Mouse (Mus musculus): Measurements from ENCODE around the gene Vangl1.

The Vangl1 gene

DNA sequence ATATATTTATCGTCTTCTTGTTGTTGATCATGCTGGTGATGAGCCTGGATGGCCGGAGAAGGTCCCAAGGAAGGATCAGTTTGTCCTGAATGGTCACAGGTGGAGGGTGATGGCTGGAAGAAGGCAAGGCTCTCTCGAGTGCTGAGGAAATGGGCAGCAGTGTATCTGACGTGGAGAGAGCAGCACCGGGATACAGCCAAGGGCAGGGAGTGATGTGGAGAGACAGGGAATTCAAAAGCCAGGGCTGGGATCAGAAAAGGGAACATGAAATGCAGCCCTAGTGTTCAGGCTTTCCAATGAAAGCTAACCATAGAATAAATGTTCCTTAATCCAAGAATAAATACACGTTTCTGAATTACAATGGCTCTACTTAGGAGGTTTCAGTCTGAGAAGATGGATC, 4.4 kb upstream of the Vangl1 start:
- no peak for TF ChIP-seq GATA4 (IDR thresholded peaks at IDR 0.05; ENCODE audit: insufficient replicate concordance, low read length)

DNA sequence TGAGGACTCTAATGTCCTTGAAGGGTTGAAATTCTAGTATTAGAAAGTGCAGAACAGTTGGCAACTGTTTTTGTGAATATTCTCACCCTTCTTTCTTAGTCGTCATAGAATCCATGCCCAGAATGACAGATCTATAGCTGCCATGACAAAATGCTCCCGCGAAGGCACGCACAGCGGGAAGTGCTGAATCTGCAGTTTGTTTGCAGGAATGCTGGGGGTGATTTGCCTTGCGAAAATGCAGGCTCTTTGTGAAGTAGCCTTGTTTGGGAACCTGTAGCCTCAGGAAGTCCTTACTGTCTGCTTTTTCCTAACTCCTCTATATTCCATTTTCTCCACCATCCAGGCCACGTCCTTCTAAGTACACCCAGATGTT, 951 bp upstream of the Vangl1 start:
- TF ChIP-seq GATA4 (IDR thresholded peaks at IDR 0.05; ENCODE audit: insufficient replicate concordance, low read length): no peak

DNA sequence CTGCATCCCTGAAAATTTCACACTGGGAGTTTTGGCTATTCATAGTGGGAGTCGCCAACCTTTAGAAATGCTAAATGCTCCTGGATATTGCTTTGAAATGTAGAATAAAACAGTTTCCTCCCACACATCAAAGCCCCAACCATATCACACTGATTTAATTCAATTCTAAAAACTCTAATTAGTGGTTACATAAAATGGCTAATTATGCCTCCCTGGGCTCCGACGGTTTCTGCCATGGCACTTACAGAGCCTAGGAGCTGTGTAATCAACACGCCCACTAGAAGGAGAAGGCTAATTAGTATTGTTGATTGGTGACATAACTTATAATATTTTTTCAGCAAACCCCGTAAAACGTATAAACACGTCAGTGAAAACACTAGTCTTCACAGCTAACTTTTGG, 1.4 kb downstream of the Vangl1 start:
- no peak for TF ChIP-seq GATA4 (IDR thresholded peaks at IDR 0.05; ENCODE audit: insufficient replicate concordance, low read length)

DNA sequence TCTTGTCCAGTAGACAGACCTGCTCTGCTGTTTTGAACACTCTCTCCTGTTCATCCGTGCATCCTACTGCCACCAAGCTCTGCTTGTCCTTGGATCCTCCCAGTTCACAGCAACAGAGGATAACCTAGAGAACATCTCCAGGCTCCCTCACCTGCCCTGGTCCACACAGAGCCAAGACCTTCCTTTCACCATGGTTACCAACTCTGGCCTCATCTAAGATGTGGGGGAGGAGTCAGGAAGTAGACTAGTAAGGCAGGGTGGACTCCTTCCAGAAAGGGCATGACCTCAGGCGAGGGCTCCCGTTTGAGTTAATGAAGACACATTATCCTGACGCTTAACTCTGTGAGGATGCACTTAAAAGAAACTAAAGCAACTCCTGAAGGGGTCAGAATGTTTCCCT, 4.5 kb downstream of the Vangl1 start:
- no peak for TF ChIP-seq GATA4 (IDR thresholded peaks at IDR 0.05; ENCODE audit: insufficient replicate concordance, low read length)

DNA sequence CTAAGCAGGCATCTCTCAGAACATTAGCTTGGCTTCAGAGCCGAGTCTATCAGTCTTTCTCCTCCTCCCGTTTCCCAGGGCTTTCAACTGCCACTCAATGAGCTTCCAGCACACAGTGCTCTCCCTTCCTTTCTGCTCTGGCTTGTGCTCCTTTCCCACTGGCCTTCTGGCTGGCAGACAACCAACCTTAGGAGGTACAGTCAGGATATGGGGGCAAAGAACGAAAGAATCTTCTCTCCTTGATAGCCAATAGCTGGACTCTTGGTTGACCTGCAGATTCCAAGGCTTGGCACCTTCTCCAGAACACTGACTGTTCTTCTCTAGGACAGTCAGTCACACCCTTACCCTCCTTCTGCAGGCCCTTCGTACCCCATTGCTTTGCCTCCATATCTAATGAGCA, 5.3 kb downstream of the Vangl1 start:
- no peak for TF ChIP-seq GATA4 (IDR thresholded peaks at IDR 0.05; ENCODE audit: insufficient replicate concordance, low read length)

DNA sequence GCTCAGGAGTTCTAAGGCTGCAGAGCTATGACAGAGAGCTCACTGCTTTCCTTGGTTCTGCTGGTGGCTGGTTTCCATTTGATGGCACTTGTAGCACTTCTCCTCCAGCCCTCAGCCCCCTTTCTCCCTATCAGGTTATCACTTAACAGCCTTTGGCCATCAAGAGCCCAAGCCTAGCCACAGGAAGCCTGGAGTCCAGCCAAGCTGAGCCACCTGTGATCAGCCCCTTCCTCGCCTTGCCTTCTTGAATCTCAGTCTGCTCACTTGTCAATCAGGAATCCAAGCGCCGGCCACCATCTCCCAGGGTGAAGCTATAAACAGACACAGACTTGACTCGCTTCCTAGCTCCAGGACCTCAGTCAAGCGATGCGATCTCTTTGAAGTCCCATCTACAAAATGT, 6.0 kb downstream of the Vangl1 start:
- no peak for TF ChIP-seq GATA4 (IDR thresholded peaks at IDR 0.05; ENCODE audit: insufficient replicate concordance, low read length)

DNA sequence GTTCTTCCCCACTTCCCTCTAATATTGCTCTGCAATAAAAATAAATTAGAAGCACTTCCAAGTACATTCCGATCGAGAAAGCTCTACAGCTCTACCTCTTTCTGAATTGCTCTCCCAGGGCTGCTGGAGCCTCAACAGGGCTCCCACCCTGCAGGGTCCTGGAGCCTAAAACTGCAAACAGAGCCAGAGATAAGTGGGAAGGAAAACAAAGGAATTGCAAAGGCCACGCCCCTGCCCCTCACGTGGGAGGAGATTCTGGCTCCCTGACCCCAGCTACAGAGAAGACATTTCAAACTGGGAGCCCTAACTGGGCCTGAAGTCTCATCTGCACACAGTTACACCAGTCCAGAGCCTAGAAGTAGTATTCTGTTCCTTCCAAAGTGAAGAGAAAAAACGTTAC, 6.7 kb downstream of the Vangl1 start:
- TF ChIP-seq GATA4 (IDR thresholded peaks at IDR 0.05; ENCODE audit: insufficient replicate concordance, low read length): no peak

DNA sequence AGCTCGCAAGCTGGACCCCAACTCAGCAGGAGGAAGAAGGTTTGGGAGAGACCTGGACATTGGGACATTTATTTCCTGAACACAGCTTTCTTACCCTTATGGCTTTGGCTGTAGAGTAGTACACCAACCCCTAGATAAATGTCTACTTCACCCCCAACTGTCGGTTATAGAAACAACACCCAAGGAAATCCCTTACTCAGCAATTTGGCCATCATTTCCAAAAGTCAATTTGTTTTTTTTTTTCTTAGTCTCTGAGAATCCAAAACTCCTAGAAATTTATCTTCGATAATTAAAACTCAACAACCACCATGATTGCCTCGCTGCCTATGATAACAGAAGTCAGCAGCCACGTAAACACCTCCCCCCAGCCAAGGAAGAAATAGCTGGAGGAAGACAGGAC, 7.3 kb downstream of the Vangl1 start:
- TF ChIP-seq GATA4 (IDR thresholded peaks at IDR 0.05; ENCODE audit: insufficient replicate concordance, low read length): no peak

DNA sequence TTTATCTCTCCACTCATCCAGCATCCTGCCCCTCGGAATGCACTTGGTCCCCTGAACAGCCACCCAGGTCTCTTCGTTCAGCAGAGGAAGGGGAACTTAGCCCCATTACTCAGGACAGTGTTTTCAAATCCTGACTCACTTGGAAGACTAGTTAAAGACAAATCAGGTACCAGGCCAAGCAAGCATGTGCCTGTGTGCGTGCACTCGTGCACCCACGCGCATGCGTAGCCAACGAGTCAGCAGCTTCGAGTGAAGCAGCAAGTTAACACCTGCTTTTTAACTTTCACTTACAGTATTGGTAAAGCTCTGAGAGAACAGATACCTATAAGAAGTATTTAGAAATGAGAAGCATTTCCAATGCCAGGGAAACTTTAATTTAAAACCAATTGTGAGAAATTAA, 8.3 kb downstream of the Vangl1 start:
- no peak for TF ChIP-seq GATA4 (IDR thresholded peaks at IDR 0.05; ENCODE audit: insufficient replicate concordance, low read length)

DNA sequence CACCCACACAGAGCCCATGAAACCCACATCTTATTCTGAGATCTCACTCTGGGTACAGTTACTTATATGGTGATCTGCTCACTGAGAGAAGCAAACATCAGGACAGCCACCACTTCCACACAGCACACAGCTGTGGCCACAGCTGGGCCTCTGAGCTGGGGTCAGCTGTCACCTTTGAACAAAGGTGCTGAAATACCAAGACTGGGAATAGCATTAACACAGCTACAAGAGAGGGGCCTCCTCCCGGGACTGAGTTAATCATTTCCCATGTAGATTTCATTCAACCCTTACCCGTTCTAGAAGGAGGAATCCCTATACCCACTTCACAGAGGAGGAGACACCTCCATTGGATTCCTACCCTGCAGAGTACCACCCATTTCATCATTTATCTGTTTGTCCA, 8.7 kb downstream of the Vangl1 start:
- TF ChIP-seq GATA4 (IDR thresholded peaks at IDR 0.05; ENCODE audit: insufficient replicate concordance, low read length): no peak

DNA sequence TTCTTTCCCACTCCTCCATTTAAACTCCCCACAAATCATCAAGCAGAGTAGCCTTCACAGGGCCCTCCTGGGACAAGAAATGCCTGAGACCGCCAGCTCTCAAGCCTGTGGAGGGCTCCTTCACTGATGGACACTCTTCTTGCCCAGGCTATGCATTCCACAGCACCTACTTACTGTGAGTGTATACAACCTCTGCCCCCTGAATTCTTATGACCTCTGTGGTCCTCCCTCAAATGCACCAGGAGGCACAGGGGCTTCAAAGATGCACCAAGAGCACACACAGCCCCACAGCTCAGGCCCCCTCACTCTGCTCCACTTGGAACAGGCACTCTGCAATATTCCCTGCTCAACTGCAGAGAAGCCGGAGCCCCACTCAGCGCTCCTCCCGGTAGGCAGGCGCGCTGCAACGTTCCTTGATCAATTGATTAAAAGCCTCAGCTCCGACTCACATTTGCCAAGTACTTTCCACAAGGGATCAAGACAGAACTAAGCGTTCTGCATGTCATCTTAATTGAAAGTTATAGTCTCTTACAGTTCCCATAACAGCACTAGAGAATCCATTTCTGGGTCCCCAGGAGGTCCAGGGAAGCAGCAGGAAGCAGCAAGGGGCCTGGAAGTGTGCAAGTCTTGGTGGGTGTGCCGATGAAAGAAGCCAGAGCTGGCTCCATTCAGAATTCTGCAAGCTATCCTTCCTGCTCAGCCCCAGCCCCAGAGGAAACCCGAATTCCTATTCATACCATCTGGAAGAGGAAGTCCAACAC, 10.0 kb downstream of the Vangl1 start:
- no peak for TF ChIP-seq GATA4 (IDR thresholded peaks at IDR 0.05; ENCODE audit: insufficient replicate concordance, low read length)

DNA sequence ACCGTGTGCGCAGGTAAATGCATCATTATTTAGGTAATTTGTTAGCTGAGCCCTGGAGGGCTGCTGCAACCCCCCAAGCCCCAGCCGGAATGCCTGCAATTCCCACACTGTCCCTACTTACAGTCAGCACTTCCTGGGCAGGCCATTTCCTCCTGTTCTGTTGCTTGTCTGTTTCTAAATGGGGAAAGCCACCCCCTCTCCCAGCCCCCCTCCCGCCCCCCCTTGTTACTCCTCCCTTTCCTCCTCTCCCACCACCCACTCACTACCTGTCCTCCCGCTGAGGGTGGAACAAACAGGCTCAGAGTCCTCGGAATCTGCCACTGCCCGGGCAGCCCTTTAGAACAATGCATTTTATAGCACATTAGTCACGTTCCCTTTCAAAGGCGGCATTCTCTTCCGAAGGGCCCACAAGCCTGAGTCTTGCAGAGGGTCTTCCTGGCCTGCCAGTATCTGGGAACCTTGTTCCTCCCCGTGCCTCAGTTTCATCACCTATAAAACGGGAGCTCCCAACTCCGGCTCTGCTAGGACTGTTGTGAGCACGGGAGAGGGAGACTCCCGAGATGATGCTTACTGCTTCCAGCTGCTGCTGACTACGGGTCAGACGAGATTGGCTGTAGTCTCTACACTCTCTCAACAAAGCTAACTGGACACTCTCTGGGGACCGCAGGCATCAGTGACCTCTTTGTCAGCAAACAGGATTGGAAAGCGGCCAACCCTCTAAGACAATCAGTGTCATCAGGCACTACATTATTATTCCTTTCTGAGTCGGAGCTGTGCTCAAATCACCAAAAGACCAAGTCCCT, 10.8 kb downstream of the Vangl1 start:
- TF ChIP-seq GATA4 (IDR thresholded peaks at IDR 0.05; ENCODE audit: insufficient replicate concordance, low read length): peak; percentile 35; the same call in 1 of the 2 replicates

DNA sequence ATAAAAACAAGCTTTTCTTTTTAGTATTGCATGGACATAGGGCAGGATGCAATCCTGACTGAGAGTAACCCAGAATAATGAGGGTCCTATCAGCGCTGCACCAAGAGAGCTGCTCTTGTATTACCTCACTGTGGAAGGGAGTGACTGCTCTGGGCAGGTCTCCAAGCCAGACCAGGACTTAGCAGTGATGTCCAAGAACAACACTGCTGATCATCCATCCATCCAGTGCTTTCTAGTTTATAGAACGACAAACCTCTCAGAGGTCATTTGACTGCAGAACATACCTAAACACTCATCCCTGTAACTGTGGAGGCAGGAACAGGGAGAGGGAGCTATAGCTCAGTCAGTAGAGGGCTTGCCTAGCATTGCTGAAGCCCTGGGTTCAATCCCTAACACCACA, 11.9 kb downstream of the Vangl1 start:
- no peak for TF ChIP-seq GATA4 (IDR thresholded peaks at IDR 0.05; ENCODE audit: insufficient replicate concordance, low read length)

DNA sequence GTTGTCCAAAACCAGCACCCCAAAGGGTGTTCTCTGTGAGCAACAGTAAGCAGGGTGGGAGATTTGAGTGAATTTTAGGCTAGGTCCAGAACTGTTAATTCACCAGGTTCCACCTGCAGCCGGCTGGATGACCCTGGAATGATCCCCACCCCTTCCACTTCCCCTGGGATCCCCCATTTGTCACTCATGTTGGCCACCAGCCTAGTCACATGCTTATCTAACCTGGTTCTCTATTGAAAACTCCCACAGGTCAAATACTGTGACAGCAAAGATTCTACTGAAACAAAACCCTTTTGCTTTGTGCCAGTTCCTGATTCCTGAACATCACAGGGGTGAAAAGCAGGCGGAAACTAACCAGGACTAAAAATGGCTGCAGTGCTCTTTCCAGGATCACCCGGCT, 12.9 kb downstream of the Vangl1 start:
- no peak for TF ChIP-seq GATA4 (IDR thresholded peaks at IDR 0.05; ENCODE audit: insufficient replicate concordance, low read length)

DNA sequence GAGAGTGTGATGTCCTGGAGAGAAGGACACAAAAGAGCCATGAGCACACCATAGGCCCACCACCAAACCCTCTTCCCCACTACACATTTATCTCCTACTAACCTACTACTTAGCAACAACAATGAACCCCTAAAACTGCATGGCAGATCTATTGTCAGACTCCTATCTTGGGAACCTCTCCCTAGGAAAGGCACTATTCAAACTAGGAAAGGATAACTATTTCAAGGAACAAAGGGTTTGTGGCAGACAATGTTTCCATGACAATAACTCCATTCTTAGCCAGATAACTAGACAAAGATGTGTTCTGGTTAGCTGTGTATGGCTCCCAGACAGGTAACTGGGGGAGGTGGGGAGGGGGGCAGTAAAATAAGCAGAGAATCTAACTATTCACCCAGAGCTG, 13.9 kb downstream of the Vangl1 start:
- no peak for TF ChIP-seq GATA4 (IDR thresholded peaks at IDR 0.05; ENCODE audit: insufficient replicate concordance, low read length)

DNA sequence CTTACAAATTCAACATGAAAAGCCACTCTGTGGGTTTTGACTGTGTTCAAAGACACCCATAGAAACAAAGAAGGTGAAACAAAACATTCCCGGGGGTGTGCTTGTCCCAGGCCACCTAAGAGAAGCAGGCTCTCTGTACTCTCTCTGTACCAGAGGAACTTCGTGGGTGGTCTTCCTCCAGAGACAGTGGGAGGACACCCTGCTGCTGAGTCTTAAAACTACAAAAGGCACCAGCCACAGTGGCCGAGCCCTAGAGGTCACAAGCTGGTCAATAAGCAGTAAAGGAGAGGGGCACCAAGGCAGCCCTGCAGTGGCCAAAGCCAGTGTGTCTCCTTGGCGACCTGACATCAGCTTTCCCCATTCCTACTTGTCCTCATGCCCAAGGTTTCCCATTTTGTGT, 14.5 kb downstream of the Vangl1 start:
- no peak for TF ChIP-seq GATA4 (IDR thresholded peaks at IDR 0.05; ENCODE audit: insufficient replicate concordance, low read length)

DNA sequence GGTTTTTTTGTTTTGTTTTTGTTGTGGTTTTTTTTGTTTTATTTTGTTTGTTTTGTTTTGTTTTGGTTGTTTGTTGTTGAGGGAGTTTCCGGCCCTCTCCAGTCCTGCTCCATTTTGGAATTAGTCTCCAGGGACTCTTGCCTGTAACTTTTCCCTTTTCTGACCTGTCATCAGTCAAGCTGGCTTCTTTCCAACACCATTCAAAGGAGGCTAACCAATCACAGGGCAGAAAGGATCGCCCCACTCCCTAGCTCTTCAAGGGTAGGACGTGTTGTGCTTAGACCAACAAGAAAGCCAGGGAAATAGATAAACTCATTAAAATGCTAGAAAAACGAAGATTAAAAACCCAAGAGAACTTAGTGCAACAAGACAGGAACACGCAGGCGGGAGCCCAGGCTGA, 15.5 kb downstream of the Vangl1 start:
- TF ChIP-seq GATA4 (IDR thresholded peaks at IDR 0.05; ENCODE audit: insufficient replicate concordance, low read length): no peak

Data from liver, adult (tissue).